Mouse (Mus musculus): ENCODE data around the gene Hao1. TPM values are rescaled to one million over a fixed set of nuclear protein-coding genes. Genes with fewer than 3 reads are reported as not detected.

Hao1 gene
- total and polyA plus RNA-seq, 3 experiments, result not detected

DNA sequence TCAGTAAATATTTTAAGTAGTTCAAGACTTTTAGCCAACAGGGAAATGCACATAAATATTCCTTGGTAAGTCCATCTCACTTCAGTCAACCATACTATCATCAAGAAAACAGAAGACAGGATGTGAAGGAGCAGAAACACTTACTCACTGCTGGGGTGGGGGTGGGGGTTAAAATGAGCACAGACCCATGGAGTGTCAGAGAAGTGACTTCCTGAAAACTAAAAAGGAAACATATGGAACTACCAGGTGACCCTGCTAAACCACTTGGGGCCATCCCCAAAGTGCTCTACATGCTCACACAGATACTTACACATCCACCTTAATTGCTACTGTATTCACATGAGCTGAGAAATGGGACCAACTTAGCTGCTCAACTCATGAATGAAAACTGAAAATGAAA lies 36.1 kb downstream of the Hao1 start:
- no peaks in the 10 kb centered on the region for H3K4me1 ChIP-seq (ENCODE audit: control insufficient read depth in 1 of 2, insufficient read depth in 2 of 2, low read length in 2 of 2)
- H3K9me3 ChIP-seq (replicated peaks; ENCODE audit: insufficient read depth, low read length), result no peaks in the 10 kb centered on the region
- no peak overlapping the region for H3K27ac ChIP-seq (ENCODE audit: control insufficient read depth, low read depth, low read length)
- no peaks in the 10 kb centered on the region for H3K79me2 ChIP-seq (ENCODE audit: control insufficient read depth, insufficient read depth, low read length, poor library complexity)
- no peak overlapping the region for H3K9ac ChIP-seq (ENCODE audit: control insufficient read depth, low read depth, low read length, poor library complexity, severe bottlenecking)
- no peaks in the 10 kb centered on the region for H3K36me3 ChIP-seq (ENCODE audit: control insufficient read depth in 1 of 2, insufficient read depth in 2 of 2, low read length in 2 of 2)
- H3K4me3 ChIP-seq (ENCODE audit: control insufficient read depth in 1 of 2, insufficient read depth in 1 of 2, low read depth in 2 of 2, low read length in 2 of 2), result no peak overlapping the region
- H3K27me3 ChIP-seq (ENCODE audit: control insufficient read depth in 1 of 2, insufficient read depth in 2 of 2, low read length in 2 of 2), result no peaks in the 10 kb centered on the region
- no peak for DNase-seq (ENCODE audit: low read depth, low spot score)
- TF ChIP-seq MAX (IDR thresholded peaks at IDR 0.05; ENCODE audit: low read length) (no peak), NRF1 (IDR thresholded peaks at IDR 0.05; ENCODE audit: insufficient read depth, low read depth, low read length, poor library complexity, severe bottlenecking) (no peak), SIN3A (IDR thresholded peaks at IDR 0.05; ENCODE audit: low read length) (no peak), EP300 (IDR thresholded peaks at IDR 0.05; ENCODE audit: low read depth in 1 of 2, low read length in 2 of 2) (no peak), ETS1 (IDR thresholded peaks at IDR 0.05; ENCODE audit: low read depth, low read length) (no peak)

GRCm38 (mm10) chr2:134499777-134500176 lies 54.4 kb downstream of the Hao1 start:
- no peak for DNase-seq (ENCODE audit: low read depth, low spot score)
- Histone ChIP-seq H3K4me1 (ENCODE audit: control insufficient read depth in 1 of 2, insufficient read depth in 2 of 2, low read length in 2 of 2) (no peaks in the 10 kb centered on the region), H3K36me3 (ENCODE audit: control insufficient read depth in 1 of 2, insufficient read depth in 2 of 2, low read length in 2 of 2) (no peaks in the 10 kb centered on the region), H3K27ac (ENCODE audit: control insufficient read depth, low read depth, low read length) (no peak overlapping the region), H3K9ac (ENCODE audit: control insufficient read depth, low read depth, low read length, poor library complexity, severe bottlenecking) (no peak overlapping the region), H3K9me3 (replicated peaks; ENCODE audit: insufficient read depth, low read length) (no peaks in the 10 kb centered on the region), H3K4me3 (ENCODE audit: control insufficient read depth in 1 of 2, insufficient read depth in 1 of 2, low read depth in 2 of 2, low read length in 2 of 2) (no peak overlapping the region), H3K27me3 (ENCODE audit: control insufficient read depth in 1 of 2, insufficient read depth in 2 of 2, low read length in 2 of 2) (no peaks in the 10 kb centered on the region), H3K79me2 (ENCODE audit: control insufficient read depth, insufficient read depth, low read length, poor library complexity) (no peaks in the 10 kb centered on the region)
- no peak for TF ChIP-seq ZC3H11A (IDR thresholded peaks at IDR 0.05; ENCODE audit: low read depth, low read length)
- no peak for TF ChIP-seq MAFK (IDR thresholded peaks at IDR 0.05; ENCODE audit: borderline replicate concordance, low read depth, low read length)
- no peak for TF ChIP-seq CHD2 (IDR thresholded peaks at IDR 0.05; ENCODE audit: low read length)

DNA sequence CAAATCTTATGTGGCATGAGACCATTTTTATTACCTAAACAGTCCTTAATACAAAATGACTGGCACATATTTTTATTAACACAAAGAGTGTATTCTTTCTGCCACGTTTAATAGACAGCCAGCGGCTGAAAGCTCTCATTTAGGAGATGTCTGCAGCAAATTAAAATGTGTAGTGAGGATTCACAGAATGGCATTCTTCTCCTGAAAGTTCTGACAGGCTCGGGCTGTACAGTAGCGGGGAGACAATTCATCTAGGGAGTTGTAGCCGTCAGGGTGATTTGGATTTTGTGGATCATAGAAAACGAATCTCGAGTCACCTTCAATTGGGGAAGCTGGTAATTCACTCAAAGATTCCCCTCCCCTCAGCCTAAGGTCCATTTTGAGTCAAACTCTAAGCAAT lies 55.7 kb downstream of the Hao1 start:
- Histone ChIP-seq H3K4me1 (ENCODE audit: control insufficient read depth in 1 of 2, insufficient read depth in 2 of 2, low read length in 2 of 2) (no peaks in the 10 kb centered on the region), H3K27ac (ENCODE audit: control insufficient read depth, low read depth, low read length) (no peak overlapping the region), H3K9ac (ENCODE audit: control insufficient read depth, low read depth, low read length, poor library complexity, severe bottlenecking) (no peak overlapping the region), H3K79me2 (ENCODE audit: control insufficient read depth, insufficient read depth, low read length, poor library complexity) (no peaks in the 10 kb centered on the region), H3K4me3 (ENCODE audit: control insufficient read depth in 1 of 2, insufficient read depth in 1 of 2, low read depth in 2 of 2, low read length in 2 of 2) (no peak overlapping the region), H3K9me3 (replicated peaks; ENCODE audit: insufficient read depth, low read length) (no peaks in the 10 kb centered on the region), H3K27me3 (ENCODE audit: control insufficient read depth in 1 of 2, insufficient read depth in 2 of 2, low read length in 2 of 2) (no peaks in the 10 kb centered on the region), H3K36me3 (ENCODE audit: control insufficient read depth in 1 of 2, insufficient read depth in 2 of 2, low read length in 2 of 2) (no peaks in the 10 kb centered on the region)
- no peak for DNase-seq (ENCODE audit: low read depth, low spot score)
- TF ChIP-seq SIN3A (IDR thresholded peaks at IDR 0.05; ENCODE audit: low read length) (no peak), RAD21 (IDR thresholded peaks at IDR 0.05; ENCODE audit: low read depth, low read length) (no peak), CHD2 (IDR thresholded peaks at IDR 0.05; ENCODE audit: low read length) (no peak), MYB (IDR thresholded peaks at IDR 0.05; ENCODE audit: low read depth, low read length) (no peak), MYC (IDR thresholded peaks at IDR 0.05; ENCODE audit: low read depth, low read length) (no peak), NRF1 (IDR thresholded peaks at IDR 0.05; ENCODE audit: insufficient read depth, low read depth, low read length, poor library complexity, severe bottlenecking) (no peak), CHD1 (IDR thresholded peaks at IDR 0.05; ENCODE audit: low read depth, low read length) (no peak), ELF1 (IDR thresholded peaks at IDR 0.05; ENCODE audit: low read depth, low read length) (no peak), E2F4 (IDR thresholded peaks at IDR 0.05; ENCODE audit: borderline replicate concordance, low read depth, low read length) (no peak), EP300 (IDR thresholded peaks at IDR 0.05; ENCODE audit: low read depth in 1 of 2, low read length in 2 of 2) (no peak), MXI1 (IDR thresholded peaks at IDR 0.05; ENCODE audit: low read depth, low read length) (no peak), USF1 (IDR thresholded peaks at IDR 0.05; ENCODE audit: low read depth, low read length) (no peak), JUND (IDR thresholded peaks at IDR 0.05; ENCODE audit: low read depth, low read length) (no peak), ZKSCAN1 (IDR thresholded peaks at IDR 0.05; ENCODE audit: low read depth, low read length) (no peak), NELFE (IDR thresholded peaks at IDR 0.05; ENCODE audit: low read depth, low read length) (no peak), RCOR1 (IDR thresholded peaks at IDR 0.05; ENCODE audit: low read depth, low read length) (no peak), POLR2AphosphoS2 (IDR thresholded peaks at IDR 0.05; ENCODE audit: low read length) (no peak), ZMIZ1 (IDR thresholded peaks at IDR 0.05; ENCODE audit: low read depth, low read length) (no peak), HCFC1 (IDR thresholded peaks at IDR 0.05; ENCODE audit: low read depth, low read length) (no peak)
